Mouse (Mus musculus) adrenal gland, postnatal 10 days (tissue): ENCODE measurements around the gene Tmem206. TPM values are rescaled to one million over a fixed set of nuclear protein-coding genes. Genes with fewer than 3 reads are reported as not detected.

ENCODE experiments used
- DNase-seq: peaks from one replicate; pipeline ENCODE4 v3.0.0; 2021; ENCODE audit warnings: mixed read lengths
- total RNA-seq, 2 experiments: library from RNA; stranded (reverse); gene quantifications; 2 replicates each; pipeline ENCODE4 v1.2.3; 2021

Gene Tmem206
- total RNA-seq, 2 experiments from 2014 or later: 5.8 to 6.7 TPM

- no peak for DNase-seq
Measured at GRCm38 (mm10) chr1:191307766-191308455, 17.8 kb upstream of the Tmem206 start.

GRCm38 (mm10) chr1:191311296-191311898 lies 14.3 kb upstream of the Tmem206 start:
- DNase-seq: no peak

DNA sequence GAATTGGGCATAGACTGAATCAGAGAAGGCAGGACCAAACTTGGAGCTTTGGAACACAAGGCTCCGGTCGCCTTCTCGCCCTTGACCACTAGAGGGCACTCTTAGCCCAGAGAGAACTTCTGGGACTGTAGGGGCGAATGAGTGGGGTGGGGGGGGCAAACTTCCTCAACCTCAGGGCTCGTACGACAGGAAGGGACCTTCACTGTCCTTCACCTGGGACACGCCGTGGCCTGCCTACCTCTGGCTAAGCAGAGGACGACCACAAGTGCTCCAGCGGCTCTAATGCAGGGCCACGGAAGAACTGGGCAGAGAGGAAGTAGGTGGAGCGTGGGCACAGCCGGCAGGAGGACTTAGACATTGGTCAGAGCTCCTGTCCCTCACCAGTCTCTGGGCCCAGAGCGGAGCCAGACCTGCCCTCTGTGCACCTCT lies 13.2 kb upstream of the Tmem206 start:
- peak; percentile 91 for DNase-seq

DNA sequence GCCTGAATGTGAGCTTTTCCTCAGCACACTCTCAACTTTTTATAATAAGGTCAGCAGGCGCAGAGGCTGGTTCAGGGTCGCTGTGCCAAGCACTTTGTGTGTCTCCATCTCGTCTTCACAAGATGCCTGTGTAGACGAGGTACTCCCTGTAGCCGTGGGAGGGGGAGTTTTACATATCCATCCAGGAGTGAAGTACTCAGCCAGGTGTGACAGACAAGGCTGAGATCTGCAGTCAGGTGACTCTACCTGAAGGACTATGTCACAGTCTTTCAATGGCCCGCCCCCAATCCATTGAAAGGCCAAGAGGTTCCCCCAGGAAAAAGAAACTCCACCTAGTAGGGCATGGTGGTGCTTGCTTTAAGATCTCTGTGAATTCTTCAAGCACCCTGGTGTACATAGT lies 12.6 kb upstream of the Tmem206 start:
- DNase-seq: no peak

DNA sequence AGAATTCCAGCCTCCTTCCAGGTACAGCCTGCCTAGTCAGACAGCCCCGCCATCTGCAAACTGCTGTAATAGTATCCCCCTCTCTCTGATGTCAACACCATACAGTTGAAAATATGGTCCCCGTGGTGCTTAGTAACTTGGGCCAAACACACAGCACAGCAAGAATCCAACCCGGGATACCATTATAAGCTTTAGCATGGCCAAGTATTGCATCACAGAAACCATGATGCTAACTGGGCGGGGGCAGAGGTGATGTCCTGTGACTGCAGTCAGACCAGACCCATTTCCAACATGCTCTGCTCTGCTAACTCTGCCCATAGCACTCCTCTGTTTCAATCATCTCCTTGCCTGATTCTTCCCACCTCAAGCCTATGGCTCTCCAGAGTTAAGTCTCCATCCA lies 11.8 kb upstream of the Tmem206 start:
- no peak for DNase-seq

DNA sequence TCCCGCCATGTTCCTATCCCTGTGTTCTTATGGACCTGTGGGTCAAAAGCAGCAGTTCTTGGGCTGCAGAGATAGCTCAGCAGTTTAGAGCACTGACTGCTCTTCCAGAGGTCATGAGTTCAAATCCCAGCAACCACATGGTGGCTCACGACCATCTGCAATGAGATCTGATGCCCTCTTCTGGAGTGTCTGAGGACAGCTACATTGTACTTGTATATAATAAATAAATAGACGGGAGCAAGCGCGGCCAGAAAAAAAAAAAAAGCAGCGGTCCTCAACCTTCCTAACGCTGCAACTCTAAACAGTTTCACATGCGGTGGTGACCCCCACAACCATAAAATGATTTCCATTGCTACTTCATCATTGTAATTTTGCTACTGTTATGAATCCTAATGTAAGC lies 8.9 kb upstream of the Tmem206 start:
- no peak for DNase-seq

- DNase-seq: peak; percentile 87
Measured at GRCm38 (mm10) chr1:191317591-191318196, 8.0 kb upstream of the Tmem206 start, which contains the start of gene Nenf. TSS of gene Nenf (minus strand) at chr1:191318194.

DNA sequence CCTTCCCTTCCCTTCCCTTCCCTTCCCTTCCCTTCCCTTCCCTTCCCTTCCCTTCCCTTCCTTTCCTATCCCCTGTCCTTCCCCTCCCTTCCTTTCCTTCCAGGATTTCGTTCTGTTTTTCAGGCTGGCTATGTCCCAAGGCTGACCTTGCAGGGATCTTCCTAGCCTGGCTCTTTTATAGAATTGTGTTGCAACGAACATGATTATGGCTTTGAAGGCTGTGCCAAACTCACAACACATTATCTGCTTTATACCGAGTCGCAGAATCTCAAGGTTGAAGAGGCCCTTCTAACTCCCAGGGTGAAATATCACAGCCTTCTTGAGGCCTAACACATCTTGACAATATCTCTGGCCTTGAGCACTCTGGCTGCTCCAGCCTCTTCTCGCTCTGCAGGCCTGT lies 7.0 kb upstream of the Tmem206 start:
- peak; percentile 79 for DNase-seq

DNA sequence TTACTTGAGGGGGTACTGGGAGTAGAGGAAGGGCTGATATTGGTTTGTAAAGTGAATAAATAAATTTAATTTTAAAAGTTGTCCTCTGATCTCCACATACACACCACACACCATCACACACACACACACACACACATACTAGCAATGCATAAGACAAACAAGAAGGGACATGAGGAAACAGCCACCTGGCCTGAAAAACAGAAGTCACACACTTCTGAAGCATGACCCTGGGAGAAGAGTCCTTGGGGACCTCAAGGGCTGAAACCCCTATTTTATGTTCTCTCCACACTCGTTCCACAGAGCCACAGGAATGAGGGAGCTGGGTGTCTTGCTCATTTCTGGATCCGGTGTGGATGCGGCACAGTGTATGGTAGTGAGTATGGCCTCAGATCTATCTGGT lies 2.3 kb upstream of the Tmem206 start:
- DNase-seq: no peak

DNA sequence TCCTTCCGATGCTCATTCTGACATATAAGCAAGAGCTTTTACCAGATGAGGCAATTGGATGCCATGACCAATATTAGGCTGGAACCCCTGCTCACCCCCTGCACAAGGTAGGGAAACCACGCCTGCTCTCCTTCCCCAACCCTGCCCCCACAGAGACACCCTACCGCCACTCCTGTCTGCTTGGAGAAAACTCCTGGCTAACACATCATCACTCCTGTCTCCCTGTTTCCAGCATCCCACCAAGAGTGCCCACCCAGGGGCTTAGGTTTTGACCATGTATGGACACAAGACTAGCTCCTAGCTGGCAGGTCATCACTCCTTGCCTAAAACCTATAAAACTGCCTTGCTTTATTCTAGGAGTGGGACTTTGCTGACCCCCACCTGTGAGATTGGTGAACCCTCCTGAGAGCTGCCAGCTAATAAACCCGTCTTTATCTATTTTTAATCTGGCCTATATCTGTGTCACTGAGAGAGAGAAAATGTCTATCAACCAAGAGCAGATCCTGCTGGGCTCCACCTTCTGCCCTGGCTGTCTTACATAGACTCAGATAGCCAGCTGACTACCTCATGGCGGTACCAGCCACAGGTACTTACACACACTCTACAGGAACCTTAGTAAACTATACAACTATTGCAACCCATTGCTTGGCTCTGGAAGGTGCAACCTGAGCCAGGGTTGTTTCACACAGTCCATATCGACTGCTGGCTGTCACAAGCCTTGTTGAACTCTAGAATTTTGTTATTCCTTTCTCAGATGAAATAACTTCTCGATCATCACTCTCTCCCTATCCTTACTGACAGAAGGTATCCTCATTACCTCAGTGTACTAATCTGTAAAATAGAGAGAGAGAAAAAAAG lies 750 bp upstream of the Tmem206 start:
- no peak for DNase-seq

DNA sequence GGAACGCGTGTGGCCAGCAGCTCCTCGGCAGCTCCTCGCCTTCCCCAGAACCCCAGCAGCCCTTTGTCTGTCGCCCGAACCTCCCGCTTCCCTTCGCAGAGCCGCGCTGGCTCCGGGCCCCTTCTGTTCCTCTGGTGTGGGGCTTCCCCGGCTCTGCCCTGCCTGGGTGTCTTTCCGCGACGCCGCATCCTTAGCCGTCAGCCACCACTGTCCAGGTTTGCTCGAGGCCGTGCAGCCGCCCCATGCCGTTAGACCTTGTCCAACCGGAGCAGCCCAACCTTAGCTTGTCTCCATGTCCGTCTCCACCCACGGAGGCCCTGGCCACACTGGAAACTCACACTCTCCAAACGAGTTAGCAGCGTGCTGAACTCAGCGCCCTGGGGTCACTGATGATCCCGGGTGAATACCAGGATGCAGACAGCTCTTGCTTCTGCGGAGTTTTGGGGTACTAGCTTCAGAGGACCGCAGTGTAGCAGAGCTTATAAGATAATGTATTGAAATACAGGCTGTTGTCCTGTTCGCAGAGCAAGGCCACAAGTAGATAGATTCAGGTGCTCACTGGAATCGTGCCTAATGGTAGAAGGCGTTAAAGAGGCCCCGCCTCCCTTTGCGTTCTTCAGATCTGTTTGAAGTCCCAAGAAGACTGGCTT lies 646 bp downstream of the Tmem206 start:
- DNase-seq: peak; percentile 55

DNA sequence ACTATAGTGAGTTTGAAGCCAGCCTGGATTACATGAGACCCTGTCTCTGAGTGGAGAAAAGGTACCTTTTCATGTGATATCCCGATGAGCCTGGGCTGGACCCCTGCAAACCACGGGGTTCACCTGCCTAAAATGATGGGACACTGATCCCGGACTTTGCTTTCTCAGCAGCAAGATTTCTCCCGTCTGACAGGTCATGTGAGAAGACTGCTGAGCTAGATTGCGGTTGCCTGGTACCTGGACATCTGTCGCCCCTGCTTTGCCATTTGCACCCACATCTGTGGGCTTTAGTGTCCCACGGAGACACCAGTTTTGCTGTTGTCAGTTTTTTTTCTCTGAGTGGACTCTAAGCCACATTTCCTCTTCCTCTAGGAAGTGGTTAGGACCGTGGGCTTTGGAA lies 1.5 kb downstream of the Tmem206 start:
- DNase-seq: no peak

- peak; percentile 60 for DNase-seq
Measured at GRCm38 (mm10) chr1:191328019-191328441, 2.3 kb downstream of the Tmem206 start.

DNA sequence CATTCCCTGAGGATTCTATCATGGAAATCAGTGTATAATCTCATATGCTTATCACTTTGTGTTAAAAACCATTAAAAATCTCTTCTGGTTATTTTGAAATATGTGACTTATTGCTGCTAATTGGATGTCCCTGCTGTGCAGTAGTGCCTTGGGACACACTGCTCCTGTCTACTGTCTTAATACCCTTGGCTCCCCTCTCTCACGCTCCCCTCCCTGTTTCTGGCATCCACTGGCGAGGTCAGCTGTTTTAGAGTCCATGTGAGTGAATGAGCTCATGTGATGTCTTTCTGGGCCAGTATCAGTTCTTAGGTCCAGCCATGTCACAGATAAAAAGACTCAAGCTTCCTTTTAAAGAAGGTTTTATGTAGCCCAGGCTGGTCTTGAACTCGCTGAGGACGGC lies 4.6 kb downstream of the Tmem206 start:
- DNase-seq: no peak

DNA sequence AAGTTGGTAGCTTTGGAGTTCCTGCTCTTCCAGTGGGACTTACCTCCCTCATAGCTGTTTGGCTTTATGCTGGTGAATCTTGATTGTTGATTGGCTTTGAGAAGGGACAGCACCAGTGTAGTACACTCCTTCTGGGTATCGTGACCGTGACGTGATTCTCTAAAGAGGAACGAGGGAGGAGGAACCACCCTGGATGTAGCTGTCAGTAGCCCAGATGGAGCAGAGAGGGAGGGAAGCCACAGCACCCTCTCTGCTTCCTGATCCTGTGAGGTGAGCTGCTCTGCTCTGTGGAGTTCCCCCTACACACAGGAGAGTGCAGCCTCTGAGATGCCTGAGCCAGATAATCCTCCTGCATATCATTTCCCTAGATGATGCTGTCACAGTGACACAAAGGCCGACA lies 8.8 kb downstream of the Tmem206 start:
- DNase-seq: no peak

- DNase-seq: no peak
Measured at GRCm38 (mm10) chr1:191339876-191340275, 14.2 kb downstream of the Tmem206 start.

DNA sequence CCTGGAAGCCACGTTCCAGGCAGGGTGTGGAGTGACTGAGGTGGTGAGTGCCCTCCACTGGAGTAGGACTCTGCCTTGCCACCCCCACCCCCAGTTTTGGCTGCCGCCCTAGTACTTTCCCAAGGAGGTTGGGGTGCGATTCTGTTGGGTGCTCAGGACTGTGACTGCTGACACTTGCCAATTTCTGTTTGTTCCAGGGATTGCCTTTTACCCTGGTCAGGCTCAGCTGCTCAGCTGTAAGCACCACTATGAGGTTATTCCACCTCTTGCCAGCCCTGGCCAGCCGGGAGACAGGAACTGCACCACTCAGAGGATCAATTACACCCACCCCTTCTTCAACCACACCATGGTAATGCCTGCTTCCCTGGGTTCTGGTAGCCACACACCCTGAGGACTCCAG lies 14.8 kb downstream of the Tmem206 start:
- DNase-seq: no peak

DNA sequence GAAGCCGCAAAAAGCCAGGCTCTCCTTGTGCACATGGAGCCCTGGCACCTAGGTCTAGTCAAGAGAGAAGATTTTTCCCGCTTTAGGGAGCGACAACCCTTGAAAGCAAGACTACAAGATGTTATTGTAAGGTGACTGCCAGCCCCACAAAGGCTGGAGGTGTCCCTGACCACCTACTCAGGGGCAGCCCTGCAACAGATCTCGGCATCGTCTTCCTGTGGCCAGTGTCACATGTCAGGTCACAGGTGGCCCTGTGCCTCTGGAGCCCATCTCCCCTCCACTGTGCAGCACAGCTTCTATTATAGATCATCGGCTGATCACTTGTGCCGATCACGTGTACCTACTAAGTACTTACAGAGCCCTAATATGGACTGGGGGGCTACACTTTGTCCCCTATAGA lies 21.9 kb downstream of the Tmem206 start:
- DNase-seq: no peak

GRCm38 (mm10) chr1:191348592-191348991 lies 22.9 kb downstream of the Tmem206 start:
- no peak for DNase-seq

DNA sequence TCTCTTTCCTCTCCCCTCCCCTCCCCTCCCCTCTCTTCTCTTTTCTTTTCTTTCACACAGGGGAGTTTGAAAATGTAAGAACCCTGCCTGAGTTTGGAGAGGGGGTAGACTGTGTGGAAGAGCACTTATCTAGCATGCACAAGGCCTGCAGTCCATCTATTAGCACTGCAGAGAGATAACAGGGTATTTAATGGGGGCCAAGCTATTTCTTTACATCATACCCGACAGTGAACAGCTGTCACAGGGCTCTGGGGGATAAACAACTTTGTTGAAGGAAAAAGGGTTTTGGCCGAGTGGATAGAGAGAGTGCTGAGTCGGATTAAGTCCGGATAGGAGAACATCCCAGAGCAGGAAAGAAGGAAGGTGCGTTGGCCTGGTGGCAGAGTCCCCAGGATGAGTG lies 23.3 kb downstream of the Tmem206 start:
- DNase-seq: no peak

- DNase-seq: no peak
Measured at GRCm38 (mm10) chr1:191349486-191350037, 23.9 kb downstream of the Tmem206 start.

DNA sequence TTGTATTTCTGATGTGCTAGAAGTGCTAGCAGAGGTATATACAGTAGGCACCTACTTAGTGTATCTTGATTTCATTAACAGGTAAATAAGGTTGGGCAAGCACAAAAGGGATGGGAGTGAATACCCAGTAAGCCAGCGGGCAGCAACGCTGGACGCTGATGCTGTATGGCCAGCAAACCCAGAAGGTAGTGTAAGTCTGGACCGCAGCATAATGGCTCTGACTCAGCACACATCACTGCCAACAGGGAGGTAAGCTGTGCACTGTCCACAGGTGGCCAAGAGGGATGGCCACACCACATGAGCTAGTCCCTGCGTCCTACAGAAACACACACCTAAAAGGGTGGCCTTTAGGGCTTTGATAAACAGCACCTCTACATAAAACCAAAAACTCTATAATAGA lies 24.6 kb downstream of the Tmem206 start:
- DNase-seq: no peak
